Mouse (Mus musculus) embryonic facial prominence, embryonic 11.5 days (tissue): ENCODE data around the gene Nccrp1. TPM values are rescaled to one million over a fixed set of nuclear protein-coding genes. Genes with fewer than 3 reads are reported as not detected.

ENCODE experiments used
- ATAC-seq: fragments of 200-750 bp; cut with Nextera tagmentation; replicated peaks from 2 replicates; pipeline ENCODE4 v1.8.0; 2017; ENCODE audit warnings: low read depth; ENCODE audit not compliant: insufficient number of reproducible peaks, low FRiP score, low TSS enrichment
- DNase-seq: peaks from one replicate; pipeline ENCODE4 v3.0.0-alpha.2; 2015; ENCODE audit warnings: low spot score
- H3K27ac ChIP-seq: fragments of 300-500 bp; sonication (generic); replicated peaks from 2 replicates; pipeline ENCODE4 v1.5.1; 2014; ENCODE audit warnings: mild to moderate bottlenecking, low read depth, low read length, control low read depth
- H3K27me3 ChIP-seq: fragments of 300-500 bp; sonication (generic); 2 replicates; pipeline ENCODE4 v1.6.1; 2014; ENCODE audit warnings: mild to moderate bottlenecking, low read length, moderate library complexity, mixed read lengths; ENCODE audit not compliant: control insufficient read depth, insufficient read depth
- H3K36me3 ChIP-seq: fragments of 300-500 bp; sonication (generic); replicated peaks from 2 replicates; pipeline ENCODE4 v1.6.1; 2014; ENCODE audit warnings: low read depth, mild to moderate bottlenecking, low read length, moderate library complexity, mixed read lengths; ENCODE audit not compliant: control insufficient read depth, insufficient read depth
- H3K4me1 ChIP-seq: fragments of 300-500 bp; sonication (generic); 2 replicates; pipeline ENCODE4 v1.6.1; 2014; ENCODE audit warnings: low read length, mixed read lengths; ENCODE audit not compliant: control insufficient read depth, insufficient read depth
- H3K4me2 ChIP-seq: fragments of 300-500 bp; sonication (generic); 2 replicates; pipeline ENCODE4 v1.6.1; 2014; ENCODE audit warnings: low read depth, mild to moderate bottlenecking, control low read depth, low read length, moderate library complexity
- H3K4me3 ChIP-seq: fragments of 300-500 bp; sonication (generic); 2 replicates; pipeline ENCODE4 v1.5.1; 2014; ENCODE audit warnings: low read depth, low read length, control low read depth
- H3K9ac ChIP-seq: fragments of 300-500 bp; sonication (generic); replicated peaks from 2 replicates; pipeline ENCODE4 v1.6.1; 2014; ENCODE audit warnings: mild to moderate bottlenecking, control low read depth, low read length
- H3K9me3 ChIP-seq: fragments of 300-500 bp; sonication (generic); replicated peaks from 2 replicates; pipeline ENCODE4 v1.6.1; 2016; ENCODE audit warnings: mild to moderate bottlenecking, low read length, inconsistent platforms, mixed read lengths; ENCODE audit not compliant: control insufficient read depth
- WGBS: fragments of 180-500 bp; shearing (Covaris S2); extraction: QIAGEN DNeasy Blood & Tissue Kit; methylation state at CpG from one replicate; pipeline ENCODE4 v1.1.7; 2014; 5-methylcytosine and 5-hydroxymethylcytosine counted together
- microRNA-seq: library from miRNA; unstranded; fragments of <30 nt; microRNA quantifications from one replicate; pipeline ENCODE4, GENCODE M21; 2016; ENCODE audit warnings: borderline number of aligned reads
- polyA plus RNA-seq: library from polyadenylated mRNA; unstranded; fragments of >200 nt; fragmentation: Nextera tagmentation; extraction: Ambion mirVana; gene quantifications from 2 replicates; pipeline ENCODE4 v1.2.1, GENCODE M21; 2014

Gene Nccrp1
- polyA plus RNA-seq, 1 experiment from 2014 or later, result not detected

- no peak for ATAC-seq
- 89% methylated on average over 11 of the region's 11 CpGs for WGBS
- H3K4me3 ChIP-seq, result no peak overlapping the region
- DNase-seq, result no peak
- no peaks in the 10 kb centered on the region for H3K9me3 ChIP-seq
- H3K27ac ChIP-seq, result no peak overlapping the region
- H3K9ac ChIP-seq, result no peak overlapping the region
- no peaks in the 10 kb centered on the region for H3K27me3 ChIP-seq
- no peak overlapping the region for H3K4me2 ChIP-seq
- no peaks in the 10 kb centered on the region for H3K4me1 ChIP-seq
- H3K36me3 ChIP-seq, result no peaks in the 10 kb centered on the region
These were observed 51.6 kb downstream of the Nccrp1 start for GRCm38 (mm10) chr7:28495426-28495825.

Small RNAs within 50 kb of the gene (microRNA-seq; reads per million reads assigned to microRNA genes)
- 1.9 reads per million for gene Mir7049

Other genes with a start within 250 kb of the Nccrp1 start
- gene Dll3, start 245.0 kb downstream of the Nccrp1 start, polyA plus RNA-seq, result 9.9 and 11.8 TPM in 2 replicates
- 172 and 177 TPM in 2 replicates for gene Timm50, start 235.2 kb downstream of the Nccrp1 start, polyA plus RNA-seq
- gene Supt5, start 208.5 kb downstream of the Nccrp1 start, polyA plus RNA-seq, result 72.3 and 73.9 TPM in 2 replicates
- gene Rps16, start 196.6 kb downstream of the Nccrp1 start, polyA plus RNA-seq, result 988 and 991 TPM in 2 replicates
- 38.8 and 50.0 TPM in 2 replicates for gene Plekhg2, start 174.7 kb downstream of the Nccrp1 start, polyA plus RNA-seq
- 4.7 and 5.5 TPM in 2 replicates for gene Zfp36, start 167.0 kb downstream of the Nccrp1 start, polyA plus RNA-seq
- 50.1 and 50.6 TPM in 2 replicates for gene Med29, start 154.5 kb downstream of the Nccrp1 start, polyA plus RNA-seq
- gene Paf1, start 154.3 kb downstream of the Nccrp1 start, polyA plus RNA-seq, result 80.0 and 81.4 TPM in 2 replicates
- gene Gmfg, start 109.8 kb downstream of the Nccrp1 start, polyA plus RNA-seq, result 8.3 and 8.9 TPM in 2 replicates
- gene Lrfn1, start 95.3 kb downstream of the Nccrp1 start, polyA plus RNA-seq, result 4.4 and 5.7 TPM in 2 replicates
- not detected in 2 replicates for gene Ifnl2, start 36.8 kb downstream of the Nccrp1 start, polyA plus RNA-seq
- gene Ifnl3, start 24.4 kb downstream of the Nccrp1 start, polyA plus RNA-seq, result not detected in 2 replicates
- not detected in 2 replicates for gene Sycn, start 6.4 kb downstream of the Nccrp1 start, polyA plus RNA-seq
- gene Samd4b, start 50.9 kb upstream of the Nccrp1 start, polyA plus RNA-seq, result 29.4 and 30.9 TPM in 2 replicates
- gene Pak4, start 50.9 kb upstream of the Nccrp1 start, polyA plus RNA-seq, result 25.6 and 28.6 TPM in 2 replicates
- gene Acp7, start 84.1 kb upstream of the Nccrp1 start, polyA plus RNA-seq, result not detected in 2 replicates
- 6.1 and 7.2 TPM in 2 replicates for gene Fbxo27, start 145.6 kb upstream of the Nccrp1 start, polyA plus RNA-seq
- 11.6 and 13.0 TPM in 2 replicates for gene Fbxo17, start 169.6 kb upstream of the Nccrp1 start, polyA plus RNA-seq
- gene Mrps12, start 194.6 kb upstream of the Nccrp1 start, polyA plus RNA-seq, result 145 and 151 TPM in 2 replicates
- 28.2 and 29.9 TPM in 2 replicates for gene Sars2, start 194.7 kb upstream of the Nccrp1 start, polyA plus RNA-seq
- gene Ccer2, start 208.9 kb upstream of the Nccrp1 start, polyA plus RNA-seq, result 1.5 and 2.0 TPM in 2 replicates
- gene Sirt2, start 219.5 kb upstream of the Nccrp1 start, polyA plus RNA-seq, result 65.6 and 67.2 TPM in 2 replicates
- 33.4 and 41.0 TPM in 2 replicates for gene Nfkbib, start 220.3 kb upstream of the Nccrp1 start, polyA plus RNA-seq
- 2.3 and 3.2 TPM in 2 replicates for gene Rinl, start 241.7 kb upstream of the Nccrp1 start, polyA plus RNA-seq